Mouse (Mus musculus) adrenal gland, postnatal 25 days (tissue): Measurements from ENCODE around the gene Arhgap8. TPM values are rescaled to one million over a fixed set of nuclear protein-coding genes. Genes with fewer than 3 reads are reported as not detected.
"Not testable (repeated sequence)": the region's sequence is repeated elsewhere in the genome, so short reads cannot be mapped to it uniquely, and the experiment has no call there.

Experiments
- DNase-seq: peaks from one replicate; pipeline ENCODE4 v3.0.0; 2021; ENCODE audit warnings: mixed read lengths
- total RNA-seq: library from RNA; stranded (reverse); gene quantifications from 2 replicates; pipeline ENCODE4 v1.2.3, GENCODE M21; 2021

Gene Arhgap8
- total RNA-seq, 1 experiment from 2014 or later: 0.76 TPM

GRCm38 (mm10) chr15:84736346-84736993, 16.6 kb downstream of the Arhgap8 start:
- DNase-seq: no peak

GRCm38 (mm10) chr15:84736994-84737346, 17.1 kb downstream of the Arhgap8 start:
- DNase-seq: no peak

- DNase-seq: no peak
These were observed 18.4 kb downstream of the Arhgap8 start for GRCm38 (mm10) chr15:84738246-84738645.

- no peak for DNase-seq
These were observed 21.7 kb downstream of the Arhgap8 start for GRCm38 (mm10) chr15:84741573-84741972.

GRCm38 (mm10) chr15:84743347-84743746, 23.5 kb downstream of the Arhgap8 start:
- no peak for DNase-seq

- no peak for DNase-seq
These were observed 24.5 kb downstream of the Arhgap8 start for GRCm38 (mm10) chr15:84744308-84744707.

- DNase-seq: no peak
These were observed 26.0 kb downstream of the Arhgap8 start for GRCm38 (mm10) chr15:84745831-84746230.

GRCm38 (mm10) chr15:84754987-84755386, 35.1 kb downstream of the Arhgap8 start:
- peak; percentile 72 for DNase-seq

- DNase-seq: no peak
These were observed 36.6 kb downstream of the Arhgap8 start for GRCm38 (mm10) chr15:84756426-84756825.

GRCm38 (mm10) chr15:84758493-84758892, 38.6 kb downstream of the Arhgap8 start:
- peak; percentile 42 for DNase-seq

- no peak for DNase-seq
These were observed 43.0 kb downstream of the Arhgap8 start for GRCm38 (mm10) chr15:84762712-84763422.

GRCm38 (mm10) chr15:84763423-84763812, 43.6 kb downstream of the Arhgap8 start:
- no peak for DNase-seq

GRCm38 (mm10) chr15:84766621-84767020, 46.8 kb downstream of the Arhgap8 start:
- peak; percentile 26 for DNase-seq

GRCm38 (mm10) chr15:84768531-84768930, 48.7 kb downstream of the Arhgap8 start:
- DNase-seq: not testable (repeated sequence)

- no peak for DNase-seq
These were observed 49.9 kb downstream of the Arhgap8 start for GRCm38 (mm10) chr15:84769641-84770341.

GRCm38 (mm10) chr15:84772191-84773111, 52.6 kb downstream of the Arhgap8 start:
- DNase-seq: peak; percentile 45

GRCm38 (mm10) chr15:84775421-84776174, 55.7 kb downstream of the Arhgap8 start:
- no peak for DNase-seq

- no peak for DNase-seq
These were observed 58.7 kb downstream of the Arhgap8 start for GRCm38 (mm10) chr15:84778587-84778986.

- DNase-seq: no peak
These were observed 65.0 kb downstream of the Arhgap8 start for GRCm38 (mm10) chr15:84784812-84785211.

GRCm38 (mm10) chr15:84787161-84787560, 67.3 kb downstream of the Arhgap8 start:
- no peak for DNase-seq

GRCm38 (mm10) chr15:84793649-84794048, 73.8 kb downstream of the Arhgap8 start:
- DNase-seq: no peak
